Mouse (Mus musculus): Measurements from ENCODE around the gene Atg2a.

DNA sequence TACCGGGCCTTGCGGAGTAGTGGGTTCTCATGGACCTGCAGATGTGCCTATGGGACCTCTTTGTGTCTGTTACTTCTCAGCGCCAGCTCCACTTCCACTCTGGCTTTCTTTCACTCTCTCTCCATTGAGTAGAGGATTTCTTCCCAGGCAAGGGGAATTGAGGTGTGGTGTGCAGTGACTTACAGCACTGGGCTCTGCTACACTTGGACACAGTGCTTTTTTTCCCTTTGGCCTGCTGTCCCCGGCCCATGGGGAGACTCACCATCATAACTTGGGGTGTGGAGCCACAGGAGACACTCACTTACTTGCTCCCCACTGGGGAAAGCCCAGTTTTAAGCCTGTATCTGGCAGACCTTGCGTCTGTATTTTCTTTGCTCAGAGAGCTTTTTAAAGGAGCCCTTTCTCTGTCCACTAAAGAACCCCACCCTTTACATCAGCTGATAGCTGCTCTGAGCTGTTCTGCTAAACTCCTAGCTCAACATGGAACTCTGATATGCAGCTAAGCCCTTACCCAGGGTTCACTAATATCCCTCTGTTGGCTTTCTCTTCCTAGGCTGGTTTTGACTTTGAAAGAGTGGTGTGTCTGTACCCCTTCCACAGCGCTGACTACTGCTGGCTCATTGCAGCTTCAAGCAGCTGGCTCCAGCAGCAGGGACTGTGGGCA, 38.1 kb downstream of the Atg2a start:
- TF ChIP-seq CTCF (IDR thresholded peaks at IDR 0.05; ENCODE audit: extremely low read depth, insufficient read depth, low read length) (no peak), POLR2A (IDR thresholded peaks at IDR 0.05; ENCODE audit: extremely low read depth, insufficient read depth, low read length) (no peak)
